Mouse (Mus musculus) cerebellum, postnatal 25 days (tissue): ENCODE measurements at regions not wholly inside any gene's neighbourhood (a gene's known extent, or its start where the extent isn't known, plus 50 kb on each side); places are given as distances from the start of the nearest gene placed in this dataset.
A peak's percentile ranks its signal among the peaks of the same experiment; 100 is the strongest.

ENCODE experiments used
- DNase-seq, 2 experiments: peaks; one replicate each; pipeline ENCODE4 v3.0.0; 2021; ENCODE audit warnings: mixed read lengths in 2 of 2

- peak in 1 of 2 experiments; percentile 1 for DNase-seq
Measured at GRCm38 (mm10) chr7:69810873-69811272, 555.7 kb downstream of the Nr2f2 start.

- no peak for DNase-seq
Measured at GRCm38 (mm10) chr7:69807220-69807619, 559.3 kb downstream of the Nr2f2 start.

GRCm38 (mm10) chr7:69770980-69771348 is 595.6 kb downstream of the Nr2f2 start:
- no peak for DNase-seq

- DNase-seq, result peak; percentile 2 to 5
Measured at GRCm38 (mm10) chr7:69770313-69770979, 596.1 kb downstream of the Nr2f2 start.

GRCm38 (mm10) chr7:69766451-69766850 is 600.1 kb downstream of the Nr2f2 start:
- DNase-seq, result no peak

GRCm38 (mm10) chr7:69740495-69740894 is 626.0 kb downstream of the Nr2f2 start:
- no peak for DNase-seq

GRCm38 (mm10) chr7:69738998-69739397 is 627.5 kb downstream of the Nr2f2 start:
- no peak for DNase-seq

- DNase-seq, result no peak
Measured at GRCm38 (mm10) chr7:69715081-69715480, 651.5 kb downstream of the Nr2f2 start.

GRCm38 (mm10) chr7:69670211-69670610 is 696.3 kb downstream of the Nr2f2 start:
- DNase-seq, result no peak

- no peak for DNase-seq
Measured at GRCm38 (mm10) chr7:69655583-69655982, 711.0 kb downstream of the Nr2f2 start.

- no peak for DNase-seq
Measured at GRCm38 (mm10) chr7:69645449-69645848, 721.1 kb downstream of the Nr2f2 start.

GRCm38 (mm10) chr7:69641652-69642051 is 724.9 kb downstream of the Nr2f2 start:
- no peak for DNase-seq

- DNase-seq, result no peak
Measured at GRCm38 (mm10) chr7:69599866-69600265, 766.7 kb downstream of the Nr2f2 start.

GRCm38 (mm10) chr7:69585716-69586115 is 780.8 kb downstream of the Nr2f2 start:
- no peak for DNase-seq

- DNase-seq, result no peak
Measured at GRCm38 (mm10) chr7:69585131-69585530, 781.4 kb downstream of the Nr2f2 start.

- no peak for DNase-seq
Measured at GRCm38 (mm10) chr7:69584516-69584915, 782.0 kb downstream of the Nr2f2 start.

GRCm38 (mm10) chr7:69583901-69584300 is 782.6 kb downstream of the Nr2f2 start:
- DNase-seq, result no peak

GRCm38 (mm10) chr7:69581668-69582067 is 784.9 kb downstream of the Nr2f2 start:
- DNase-seq, result no peak

- no peak for DNase-seq
Measured at GRCm38 (mm10) chr7:69578958-69579810, 787.4 kb downstream of the Nr2f2 start.

GRCm38 (mm10) chr7:69577754-69578153 is 788.8 kb downstream of the Nr2f2 start:
- DNase-seq, result no peak

- no peak for DNase-seq
Measured at GRCm38 (mm10) chr7:69576596-69576995, 789.9 kb downstream of the Nr2f2 start.

- DNase-seq, result no peak
Measured at GRCm38 (mm10) chr7:69573730-69574129, 792.8 kb downstream of the Nr2f2 start.

- DNase-seq, result no peak
Measured at GRCm38 (mm10) chr7:69572626-69573394, 793.7 kb downstream of the Nr2f2 start.
